Mouse (Mus musculus) G1E (cell line): ENCODE data around the gene Dnaaf3. TPM values are rescaled to one million over a fixed set of nuclear protein-coding genes. Genes with fewer than 3 reads are reported as not detected.
"Not testable (repeated sequence)": the region's sequence is repeated elsewhere in the genome, so short reads cannot be mapped to it uniquely, and the experiment has no call there.

Source experiments
- ATAC-seq: 2 replicates; pipeline ENCODE4 v1.8.0; 2016; ENCODE audit warnings: mild to moderate bottlenecking; ENCODE audit not compliant: insufficient number of reproducible peaks, poor library complexity, low FRiP score, severe bottlenecking; ENCODE audit errors: extremely low read depth
- DNase-seq: peaks from one replicate; pipeline ENCODE4 v3.0.0; 2012; ENCODE audit warnings: low spot score
- H3K27me3 ChIP-seq: 2 replicates; pipeline ENCODE4 v1.6.1; 2012; ENCODE audit warnings: mild to moderate bottlenecking, low read length, inconsistent platforms; ENCODE audit not compliant: insufficient read depth
- H3K36me3 ChIP-seq: replicated peaks from 2 replicates; pipeline ENCODE3; 2012; ENCODE audit warnings: mild to moderate bottlenecking, inconsistent platforms
- H3K4me1 ChIP-seq: 2 replicates; pipeline ENCODE4 v1.6.1; 2012; ENCODE audit warnings: low read depth, low read length, inconsistent platforms, mixed read lengths; ENCODE audit not compliant: insufficient read depth
- H3K4me3 ChIP-seq: 2 replicates; pipeline ENCODE4 v1.5.1; 2012; ENCODE audit warnings: low read depth, mild to moderate bottlenecking, inconsistent platforms, low read length, moderate library complexity, mixed read lengths
- H3K9me3 ChIP-seq: replicated peaks from 2 replicates; pipeline ENCODE4 v1.6.1; 2012; ENCODE audit warnings: inconsistent platforms
- CTCF ChIP-seq: IDR thresholded peaks from 2 replicates; pipeline ENCODE4 v1.5.1; 2012; ENCODE audit warnings: low read depth, low read length, inconsistent platforms, mixed read lengths
- GATA1 ChIP-seq: IDR thresholded peaks from 2 replicates; pipeline ENCODE4 v1.6.1; 2012; ENCODE audit warnings: borderline replicate concordance, low read length, inconsistent platforms, mixed read lengths
- GATA2 ChIP-seq: IDR thresholded peaks from 2 replicates; pipeline ENCODE4 v1.6.1; 2012; ENCODE audit warnings: low read depth, low read length, inconsistent platforms, borderline replicate concordance
- POLR2AphosphoS5 ChIP-seq: IDR thresholded peaks from 2 replicates; pipeline ENCODE4 v1.6.1; 2012; ENCODE audit warnings: low read depth, low read length, inconsistent platforms; ENCODE audit not compliant: insufficient replicate concordance
- TAL1 ChIP-seq: conservative IDR thresholded peaks from 2 replicates; pipeline ENCODE4 v1.6.1; 2012; ENCODE audit warnings: low read depth, low read length, inconsistent platforms, mixed read lengths
- polyA plus RNA-seq: library from polyadenylated mRNA; stranded (reverse); fragments of >175 nt; gene quantifications from 2 replicates; pipeline ENCODE4 v1.2.3, GENCODE M21; 2012
- total RNA-seq, 2 experiments: library from RNA; stranded (forward) in 1 of 2; stranded (reverse) in 1 of 2; fragments of 200-1000 nt in 1 of 2; fragments of >200 nt in 1 of 2; fragmentation: Nextera tagmentation in 1 of 2; gene quantifications; 2 replicates each; pipeline ENCODE4 v1.2.3; 2014 to 2017

Dnaaf3 gene
- total and polyA plus RNA-seq, 3 experiments, result not detected

DNA sequence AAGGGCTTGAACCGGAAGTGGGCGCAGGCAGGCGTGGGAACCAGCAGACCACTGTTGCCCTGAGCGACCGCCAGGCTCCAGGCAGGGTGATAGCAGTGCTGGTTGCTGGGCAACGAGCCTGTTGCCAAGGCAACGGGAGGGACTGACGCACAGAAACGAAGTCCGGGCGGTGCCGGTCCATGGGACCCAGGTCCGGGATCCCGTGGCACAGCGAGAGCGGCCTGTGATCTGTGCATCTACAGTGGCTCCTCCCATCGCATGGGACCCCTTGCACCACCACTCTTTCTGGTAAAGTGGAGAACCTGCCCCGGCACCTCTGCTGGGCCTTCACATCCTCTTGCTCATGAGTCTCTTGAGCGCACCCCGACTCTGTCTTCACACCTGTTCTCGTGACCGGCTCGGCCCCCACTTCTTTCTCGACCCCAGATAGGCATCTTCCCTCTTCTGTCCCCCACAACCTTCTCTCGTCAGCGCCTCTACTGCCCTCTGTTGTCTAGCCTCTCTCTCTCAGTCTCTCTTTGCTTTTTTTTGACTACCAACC is 14.4 kb upstream of the Dnaaf3 start:
- Histone ChIP-seq H3K36me3 (no peaks in the 10 kb centered on the region), H3K4me1 (peaks cover 2% of the 10 kb centered on the region), H3K9me3 (no peaks in the 10 kb centered on the region), H3K27me3 (peaks cover 14% of the 10 kb centered on the region; the same call in 1 of the 2 replicates), H3K4me3 (no peak overlapping the region)
- no peak for TF ChIP-seq GATA1
- no peak for TF ChIP-seq POLR2AphosphoS5
- no peak for TF ChIP-seq TAL1
- no peak for TF ChIP-seq GATA2
- no peak for TF ChIP-seq CTCF
- ATAC-seq (no peak), DNase-seq (no peak)

DNA sequence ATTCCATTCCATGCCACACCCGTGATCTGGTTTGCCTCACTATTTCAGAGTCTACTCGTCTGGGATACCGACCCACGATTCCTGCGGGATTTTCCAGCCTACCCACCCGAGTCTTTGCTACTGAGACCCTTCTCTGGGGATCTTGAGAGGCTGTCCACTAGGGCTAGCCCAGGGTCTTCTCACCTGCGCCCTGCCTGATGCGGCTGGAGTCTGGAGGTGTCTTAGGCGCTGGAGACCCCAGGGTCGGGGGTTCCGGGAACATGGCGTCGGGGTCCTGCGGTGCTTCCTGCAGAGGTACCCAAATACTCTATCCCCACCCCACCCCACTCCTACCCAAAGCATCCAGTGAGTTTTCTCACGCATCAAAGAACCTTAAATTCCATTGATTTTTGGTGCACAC is 13.8 kb upstream of the Dnaaf3 start:
- Histone ChIP-seq H3K4me3 (no peak overlapping the region), H3K36me3 (no peaks in the 10 kb centered on the region), H3K4me1 (peaks cover 2% of the 10 kb centered on the region), H3K27me3 (peaks cover 14% of the 10 kb centered on the region; the same call in 1 of the 2 replicates), H3K9me3 (no peaks in the 10 kb centered on the region)
- DNase-seq, result no peak
- ATAC-seq, result no peak
- TF ChIP-seq GATA1 (no peak), POLR2AphosphoS5 (no peak), CTCF (no peak), GATA2 (no peak), TAL1 (no peak)

DNA sequence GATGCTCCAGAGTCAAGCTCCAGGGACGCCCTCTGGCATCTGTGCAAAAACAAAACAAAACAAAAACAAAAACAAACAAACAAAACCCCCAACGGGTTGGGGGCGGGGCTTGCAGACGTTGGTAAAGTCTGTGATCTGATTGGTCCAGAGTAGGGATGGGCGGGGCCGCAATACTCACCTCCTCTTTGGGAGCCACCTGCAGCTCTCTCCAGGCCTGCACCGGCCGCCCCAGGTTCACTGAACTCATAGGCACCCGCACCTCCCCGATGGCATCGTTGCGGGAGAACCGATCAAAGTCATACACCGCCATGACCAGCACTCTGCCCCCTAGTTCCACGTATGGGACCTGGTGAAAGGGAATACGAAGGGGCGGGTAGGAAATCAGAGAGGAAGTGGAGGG is 9.8 kb upstream of the Dnaaf3 start:
- H3K36me3 ChIP-seq, result no peaks in the 10 kb centered on the region
- DNase-seq (no peak), ATAC-seq (no peak)
- no peak overlapping the region for H3K4me3 ChIP-seq
- H3K4me1 ChIP-seq, result peaks cover under 1% of the 10 kb centered on the region; the same call in 1 of the 2 replicates
- TF ChIP-seq CTCF (no peak), TAL1 (no peak), POLR2AphosphoS5 (no peak), GATA1 (no peak), GATA2 (no peak)
- H3K27me3 ChIP-seq, result peaks cover 11% of the 10 kb centered on the region; the same call in 1 of the 2 replicates
- no peaks in the 10 kb centered on the region for H3K9me3 ChIP-seq

DNA sequence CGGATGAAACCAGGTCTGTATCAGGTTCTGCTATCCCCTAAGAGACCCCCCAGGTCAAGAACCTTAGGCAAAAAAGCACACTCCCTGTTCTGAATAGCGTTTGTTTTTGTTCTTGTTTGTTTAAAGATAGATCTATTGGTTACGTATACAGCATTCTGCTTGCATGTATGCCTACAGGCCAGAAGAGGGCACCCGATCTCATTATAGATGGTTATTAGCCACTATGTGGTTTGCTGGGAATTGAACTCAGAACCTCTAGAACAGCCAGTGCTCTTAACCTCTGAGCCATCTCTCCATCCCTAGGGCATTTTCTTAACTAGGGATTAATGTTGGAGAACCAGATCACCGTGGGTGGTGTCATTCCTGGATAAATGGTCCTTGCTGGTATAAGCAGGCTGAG is 9.1 kb upstream of the Dnaaf3 start:
- H3K4me3 ChIP-seq, result no peak overlapping the region
- no peak for ATAC-seq

DNA sequence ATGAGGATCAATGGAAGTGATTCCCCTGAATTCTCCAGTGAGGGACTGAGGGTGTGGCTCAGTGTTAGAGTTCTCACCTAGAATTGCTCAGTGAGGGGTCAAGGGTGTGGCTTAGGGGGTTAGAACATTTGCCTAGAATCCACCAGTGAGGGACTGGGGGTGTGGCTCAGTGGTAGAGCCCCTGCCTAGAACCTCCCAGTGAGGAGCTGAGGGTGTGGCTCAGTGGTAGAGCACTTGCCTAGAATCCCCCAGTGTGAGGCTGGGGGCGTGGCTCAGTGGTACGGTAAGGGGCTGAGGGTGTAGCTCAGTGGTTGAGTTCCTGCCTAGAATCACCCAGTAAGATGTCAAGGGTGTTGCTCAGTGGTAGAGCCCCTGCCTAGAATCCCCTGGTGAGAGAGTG is 6.8 kb upstream of the Dnaaf3 start:
- Histone ChIP-seq H3K9me3 (no peaks in the 10 kb centered on the region), H3K4me3 (no peak overlapping the region), H3K4me1 (no peaks in the 10 kb centered on the region), H3K36me3 (no peaks in the 10 kb centered on the region), H3K27me3 (peaks cover 11% of the 10 kb centered on the region; the same call in 1 of the 2 replicates)
- DNase-seq, result no peak
- TF ChIP-seq CTCF, result no peak
- TF ChIP-seq GATA1, result no peak
- TF ChIP-seq TAL1, result no peak
- TF ChIP-seq POLR2AphosphoS5, result no peak
- TF ChIP-seq GATA2, result no peak
- ATAC-seq, result no peak

More for the DNA sequence above, 9.1 kb upstream of the Dnaaf3 start:
- Histone ChIP-seq H3K4me1 (no peaks in the 10 kb centered on the region), H3K9me3 (no peaks in the 10 kb centered on the region), H3K27me3 (peaks cover 5% of the 10 kb centered on the region; the same call in 1 of the 2 replicates), H3K36me3 (no peaks in the 10 kb centered on the region)
- DNase-seq, result no peak
- no peak for TF ChIP-seq GATA1
- no peak for TF ChIP-seq POLR2AphosphoS5
- TF ChIP-seq GATA2, result no peak
- TF ChIP-seq TAL1, result no peak
- TF ChIP-seq CTCF, result no peak

DNA sequence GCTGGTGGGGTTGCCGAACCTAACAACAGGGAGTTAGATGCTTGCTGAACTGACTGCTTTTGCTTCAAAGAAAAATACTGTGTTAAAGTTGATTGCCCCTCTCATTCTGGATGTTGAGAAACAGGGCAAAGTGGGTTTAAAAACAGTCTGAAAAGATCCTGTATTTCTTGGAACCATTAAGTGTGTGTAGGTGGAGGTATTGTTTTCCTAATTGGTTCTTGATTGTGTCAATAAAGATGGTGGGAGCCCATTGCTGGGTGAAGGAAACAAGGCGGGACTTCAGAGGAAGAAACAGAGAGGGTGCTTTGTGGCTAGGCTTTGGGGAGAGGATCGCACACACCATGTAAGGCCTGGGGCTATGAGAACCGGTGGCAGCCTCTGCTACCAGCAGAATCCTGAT is 4.9 kb upstream of the Dnaaf3 start:
- no peak for TF ChIP-seq GATA1
- TF ChIP-seq GATA2, result no peak
- no peak for TF ChIP-seq TAL1
- ATAC-seq, result no peak
- no peaks in the 10 kb centered on the region for H3K4me1 ChIP-seq
- H3K36me3 ChIP-seq, result no peaks in the 10 kb centered on the region
- DNase-seq, result no peak
- H3K27me3 ChIP-seq, result peaks cover 17% of the 10 kb centered on the region
- no peaks in the 10 kb centered on the region for H3K9me3 ChIP-seq
- no peak overlapping the region for H3K4me3 ChIP-seq

DNA sequence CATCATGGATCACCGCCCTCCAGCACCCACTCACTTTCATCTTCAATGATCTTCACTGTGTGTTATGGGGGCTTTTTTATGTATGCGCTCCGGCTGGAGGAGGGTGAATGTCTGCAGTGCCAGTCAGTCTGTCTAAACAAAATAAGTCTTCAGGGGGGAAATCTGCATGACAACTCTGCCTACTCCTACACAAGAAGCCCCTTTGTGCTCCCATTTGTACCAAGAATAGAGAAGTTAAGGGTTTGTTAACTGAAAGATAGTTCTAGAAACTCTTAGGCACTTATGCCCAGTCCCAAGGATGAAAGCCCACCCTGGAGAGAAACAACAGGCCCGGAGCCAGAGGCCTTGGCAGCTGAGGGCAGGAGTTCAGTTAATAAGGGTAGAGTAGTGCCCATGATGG is 4.1 kb upstream of the Dnaaf3 start:
- no peak for TF ChIP-seq GATA2
- TF ChIP-seq GATA1, result no peak
- no peak for TF ChIP-seq TAL1
- TF ChIP-seq POLR2AphosphoS5, result no peak

DNA sequence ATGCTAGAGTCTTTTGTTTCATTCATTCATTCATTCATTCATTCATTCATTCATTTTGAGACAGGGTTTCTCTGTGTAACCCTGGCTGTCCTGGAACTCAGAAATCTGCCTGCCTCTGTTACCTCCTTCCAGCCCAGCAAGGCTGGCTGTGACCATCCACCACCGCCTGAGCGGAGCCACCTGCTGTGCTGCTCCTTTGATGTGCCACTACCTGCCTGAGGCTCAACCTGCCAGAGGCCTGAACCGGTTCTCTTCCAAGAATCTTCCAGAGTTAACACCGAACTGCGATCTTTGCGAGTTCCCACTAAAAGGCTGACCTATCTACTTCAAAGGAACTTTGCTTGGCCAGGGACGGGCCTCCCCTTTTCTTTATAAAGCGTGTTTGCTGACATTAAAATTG is 2.1 kb downstream of the Dnaaf3 start:
- H3K9me3 ChIP-seq, H3K4me1 ChIP-seq, H3K4me3 ChIP-seq, H3K36me3 ChIP-seq, DNase-seq, ATAC-seq: not testable (repeated sequence)
- peaks cover 24% of the 10 kb centered on the region for H3K27me3 ChIP-seq

More for the DNA sequence above, 4.1 kb upstream of the Dnaaf3 start:
- Histone ChIP-seq H3K4me1 (no peaks in the 10 kb centered on the region), H3K4me3 (no peak overlapping the region), H3K9me3 (no peaks in the 10 kb centered on the region), H3K36me3 (no peaks in the 10 kb centered on the region), H3K27me3 (peaks cover 24% of the 10 kb centered on the region)
- DNase-seq (no peak), ATAC-seq (no peak)
